Mouse (Mus musculus) bone marrow, adult 2 months (tissue): Measurements from ENCODE around the gene Olfr671.

ENCODE experiments used
- CTCF ChIP-seq: fragments of 200-500 bp; IDR thresholded peaks from 2 replicates; pipeline ENCODE4 v1.5.1; 2011; ENCODE audit warnings: low read length, control low read depth; ENCODE audit not compliant: control insufficient read depth, insufficient read depth
- POLR2A ChIP-seq: fragments of 200-500 bp; IDR thresholded peaks from 2 replicates; pipeline ENCODE4 v1.6.1; 2011; ENCODE audit warnings: low read depth, mild to moderate bottlenecking, control low read depth, low read length, borderline replicate concordance; ENCODE audit not compliant: control insufficient read depth

- no peak for TF ChIP-seq CTCF
- TF ChIP-seq POLR2A, result no peak
Observed at GRCm38 (mm10) chr7:105028360-105028759, 49.4 kb upstream of the Olfr671 start, which contains the start of gene Olfr675.
